Mouse (Mus musculus): ENCODE measurements around the gene Ndufa11. TPM values are rescaled to one million over a fixed set of nuclear protein-coding genes. Genes with fewer than 3 reads are reported as not detected.

Ndufa11 gene
- polyA plus RNA-seq, 1 experiment from 2014 or later, result 516 TPM

GRCm38 (mm10) chr17:56753452-56753851 is 35.9 kb downstream of the Ndufa11 start:
- H3K27ac ChIP-seq, result no peak overlapping the region
- ATAC-seq (replicated peaks), result no peak
- no peak overlapping the region for H3K4me2 ChIP-seq
- no peaks in the 10 kb centered on the region for H3K9me3 ChIP-seq
- peaks cover 17% of the 10 kb centered on the region for H3K4me1 ChIP-seq
- H3K9ac ChIP-seq, result no peak overlapping the region
- H3K36me3 ChIP-seq (replicated peaks), result no peaks in the 10 kb centered on the region
- 14% methylated on average over 15 of the region's 15 CpGs for WGBS
- no peak overlapping the region for H3K4me3 ChIP-seq
- H3K27me3 ChIP-seq (replicated peaks), result peaks cover 68% of the 10 kb centered on the region

- H3K9me3 ChIP-seq, result no peaks in the 10 kb centered on the region
- H3K4me1 ChIP-seq, result peaks cover 17% of the 10 kb centered on the region
- no peak for ATAC-seq (replicated peaks)
- no peak overlapping the region for H3K9ac ChIP-seq
- H3K27me3 ChIP-seq (replicated peaks), result peaks cover 72% of the 10 kb centered on the region
- no peaks in the 10 kb centered on the region for H3K36me3 ChIP-seq (replicated peaks)
- no peak overlapping the region for H3K4me3 ChIP-seq
- H3K27ac ChIP-seq, result no peak overlapping the region
- H3K4me2 ChIP-seq, result no peak overlapping the region
- WGBS, result 11% methylated on average over 36 of the region's 36 CpGs
These were observed 37.0 kb downstream of the Ndufa11 start for GRCm38 (mm10) chr17:56754271-56755185.

GRCm38 (mm10) chr17:56756703-56757399 is 39.3 kb downstream of the Ndufa11 start:
- no peak overlapping the region for H3K27ac ChIP-seq
- ATAC-seq (replicated peaks), result no peak
- peak overlapping the region; percentile 43 for H3K4me3 ChIP-seq
- no peaks in the 10 kb centered on the region for H3K9me3 ChIP-seq
- H3K9ac ChIP-seq, result peak overlapping the region; percentile 41
- H3K36me3 ChIP-seq (replicated peaks), result no peaks in the 10 kb centered on the region
- H3K4me2 ChIP-seq, result peak overlapping the region; percentile 91
- peaks cover 22% of the 10 kb centered on the region for H3K4me1 ChIP-seq
- peaks cover 75% of the 10 kb centered on the region for H3K27me3 ChIP-seq (replicated peaks)
- WGBS, result 1% methylated on average over 49 of the region's 51 CpGs

GRCm38 (mm10) chr17:56757416-56758123 is 40.0 kb downstream of the Ndufa11 start, which contains the start of gene Nrtn:
TSS of gene Nrtn (minus strand) at chr17:56757530.
- H3K27me3 ChIP-seq (replicated peaks), result peaks cover 69% of the 10 kb centered on the region
- H3K4me1 ChIP-seq, result peaks cover 25% of the 10 kb centered on the region
- no peaks in the 10 kb centered on the region for H3K9me3 ChIP-seq
- no peaks in the 10 kb centered on the region for H3K36me3 ChIP-seq (replicated peaks)
- H3K4me2 ChIP-seq, result peak within 1 kb of the TSS; percentile 91
- peak within 1 kb of the TSS; percentile 41 for H3K9ac ChIP-seq
- no peak within 1 kb of the TSS for H3K27ac ChIP-seq
- H3K4me3 ChIP-seq, result peak within 1 kb of the TSS; percentile 43
- ATAC-seq (replicated peaks), result no peak
- under 1% methylated on average over 47 of the region's 48 CpGs for WGBS

GRCm38 (mm10) chr17:56758132-56758531 is 40.6 kb downstream of the Ndufa11 start:
- 5% methylated on average over 12 of the region's 12 CpGs for WGBS
- no peaks in the 10 kb centered on the region for H3K9me3 ChIP-seq
- peak overlapping the region; percentile 91; the same call in 1 of the 2 replicates for H3K4me2 ChIP-seq
- H3K4me1 ChIP-seq, result peaks cover 31% of the 10 kb centered on the region
- H3K36me3 ChIP-seq (replicated peaks), result no peaks in the 10 kb centered on the region
- H3K27me3 ChIP-seq (replicated peaks), result peaks cover 63% of the 10 kb centered on the region
- no peak overlapping the region for H3K9ac ChIP-seq
- no peak for ATAC-seq (replicated peaks)
- no peak overlapping the region for H3K27ac ChIP-seq
- 0 out of 2 replicates have a peak overlapping the region, but pooled peaks have one; percentile 43 for H3K4me3 ChIP-seq

GRCm38 (mm10) chr17:56759261-56759660 is 41.7 kb downstream of the Ndufa11 start:
- H3K36me3 ChIP-seq (replicated peaks), result no peaks in the 10 kb centered on the region
- 50% methylated on average over 7 of the region's 7 CpGs for WGBS
- no peaks in the 10 kb centered on the region for H3K9me3 ChIP-seq
- H3K4me2 ChIP-seq, result no peak overlapping the region
- H3K4me1 ChIP-seq, result peaks cover 35% of the 10 kb centered on the region
- ATAC-seq (replicated peaks), result no peak
- peaks cover 52% of the 10 kb centered on the region for H3K27me3 ChIP-seq (replicated peaks)
- H3K27ac ChIP-seq, result no peak overlapping the region
- no peak overlapping the region for H3K9ac ChIP-seq
- H3K4me3 ChIP-seq, result no peak overlapping the region

GRCm38 (mm10) chr17:56761077-56761476 is 43.5 kb downstream of the Ndufa11 start:
- Histone ChIP-seq H3K9me3 (no peaks in the 10 kb centered on the region), H3K4me1 (peaks cover 43% of the 10 kb centered on the region), H3K4me3 (no peak overlapping the region), H3K9ac (no peak overlapping the region), H3K4me2 (no peak overlapping the region), H3K27me3 (replicated peaks) (peaks cover 34% of the 10 kb centered on the region), H3K27ac (no peak overlapping the region), H3K36me3 (replicated peaks) (no peaks in the 10 kb centered on the region)
- ATAC-seq (replicated peaks), result no peak
- WGBS, result 62% methylated on average over 3 of the region's 3 CpGs

GRCm38 (mm10) chr17:56761991-56762410 is 44.4 kb downstream of the Ndufa11 start:
- Histone ChIP-seq H3K9me3 (no peaks in the 10 kb centered on the region), H3K27me3 (replicated peaks) (peaks cover 25% of the 10 kb centered on the region), H3K4me2 (peak overlapping the region; percentile 69), H3K27ac (peak overlapping the region; percentile 94), H3K9ac (peak overlapping the region; percentile 67), H3K4me1 (peaks cover 39% of the 10 kb centered on the region), H3K36me3 (replicated peaks) (0 out of 2 replicates have a peak, but pooled peaks cover 2% of the 10 kb centered on the region), H3K4me3 (peak overlapping the region; percentile 50)
- WGBS, result under 1% methylated on average over 28 of the region's 28 CpGs
- ATAC-seq (replicated peaks), result peak; percentile 38

GRCm38 (mm10) chr17:56762769-56763731 is 45.5 kb downstream of the Ndufa11 start:
- 45% methylated on average over 27 of the region's 27 CpGs for WGBS
- peaks cover 10% of the 10 kb centered on the region; the same call in 1 of the 2 replicates for H3K36me3 ChIP-seq (replicated peaks)
- H3K27me3 ChIP-seq (replicated peaks), result peaks cover 15% of the 10 kb centered on the region
- peak overlapping the region; percentile 69 for H3K4me2 ChIP-seq
- H3K9ac ChIP-seq, result 0 out of 2 replicates have a peak overlapping the region, but pooled peaks have one; percentile 67
- ATAC-seq (replicated peaks), result no peak
- peak overlapping the region; percentile 50; the same call in 1 of the 2 replicates for H3K4me3 ChIP-seq
- peaks cover 30% of the 10 kb centered on the region for H3K4me1 ChIP-seq
- no peaks in the 10 kb centered on the region for H3K9me3 ChIP-seq
- H3K27ac ChIP-seq, result peak overlapping the region; percentile 94

- Histone ChIP-seq H3K4me1 (peaks cover 30% of the 10 kb centered on the region), H3K36me3 (replicated peaks) (peaks cover 15% of the 10 kb centered on the region; the same call in 1 of the 2 replicates), H3K4me2 (peak overlapping the region; percentile 83), H3K9me3 (no peaks in the 10 kb centered on the region), H3K9ac (no peak overlapping the region), H3K27ac (peak overlapping the region; percentile 98), H3K4me3 (peak overlapping the region; percentile 81), H3K27me3 (replicated peaks) (peaks cover 9% of the 10 kb centered on the region; the same call in 1 of the 2 replicates)
- no peak for ATAC-seq (replicated peaks)
- 73% methylated on average over 8 of the region's 8 CpGs for WGBS
These were observed 46.2 kb downstream of the Ndufa11 start for GRCm38 (mm10) chr17:56763741-56764250.
